Mouse (Mus musculus): ENCODE data around the gene Smarcad1. TPM values are rescaled to one million over a fixed set of nuclear protein-coding genes. Genes with fewer than 3 reads are reported as not detected.
"Not testable (repeated sequence)": the region's sequence is repeated elsewhere in the genome, so short reads cannot be mapped to it uniquely, and the experiment has no call there.

Gene Smarcad1
- 92.6 and 98.4 TPM in 2 replicates for polyA plus RNA-seq (2014; fragmentation: Nextera tagmentation; extraction: Ambion mirVana)

- Histone ChIP-seq H3K9me3 (ENCODE audit: control insufficient read depth, low read length) (no peaks in the 10 kb centered on the region), H3K27ac (ENCODE audit: low read depth, low read length) (peak within 1 kb of the TSS; percentile 90), H3K36me3 (ENCODE audit: control insufficient read depth, insufficient read depth, low read length) (peaks cover 13% of the 10 kb centered on the region), H3K4me3 (ENCODE audit: low read depth, low read length) (peak within 1 kb of the TSS; percentile 77), H3K4me2 (ENCODE audit: low read depth) (peak within 1 kb of the TSS; percentile 78), H3K4me1 (ENCODE audit: control insufficient read depth, insufficient read depth, low read length) (peaks cover 3% of the 10 kb centered on the region; the same call in 1 of the 2 replicates), H3K9ac (ENCODE audit: low read length) (peak within 1 kb of the TSS; percentile 99), H3K27me3 (ENCODE audit: control insufficient read depth, insufficient read depth, low read length) (no peaks in the 10 kb centered on the region)
- peak; percentile 93 for DNase-seq (ENCODE audit: low spot score)
- ATAC-seq (ENCODE audit: insufficient read depth, low FRiP score, low TSS enrichment): peak; percentile 94
- WGBS: under 1% methylated on average over 81 of the region's 81 CpGs
Measured at GRCm38 (mm10) chr6:65042491-65043171, at the start of gene Smarcad1. Gene Smarcad1 (plus strand): TSS chr6:65042583.

GRCm38 (mm10) chr6:64996824-64997421, 45.5 kb upstream of the Smarcad1 start:
- 51% methylated on average over 13 of the region's 13 CpGs for WGBS
- H3K9ac ChIP-seq (ENCODE audit: low read length): no peak overlapping the region
- H3K27me3 ChIP-seq (ENCODE audit: control insufficient read depth, insufficient read depth, low read length): no peaks in the 10 kb centered on the region
- ATAC-seq (ENCODE audit: insufficient read depth, low FRiP score, low TSS enrichment) (no peak), DNase-seq (ENCODE audit: low spot score) (peak; percentile 14)
- no peaks in the 10 kb centered on the region for H3K36me3 ChIP-seq (ENCODE audit: control insufficient read depth, insufficient read depth, low read length)
- H3K27ac ChIP-seq (ENCODE audit: low read depth, low read length): no peak overlapping the region
- H3K4me3 ChIP-seq (ENCODE audit: low read depth, low read length): no peak overlapping the region
- H3K4me2 ChIP-seq (ENCODE audit: low read depth): no peak overlapping the region
- H3K4me1 ChIP-seq (ENCODE audit: control insufficient read depth, insufficient read depth, low read length): no peaks in the 10 kb centered on the region
- H3K9me3 ChIP-seq (ENCODE audit: control insufficient read depth, low read length): no peaks in the 10 kb centered on the region

- Histone ChIP-seq H3K4me2 (ENCODE audit: low read depth) (no peak overlapping the region), H3K27me3 (ENCODE audit: control insufficient read depth, insufficient read depth, low read length) (no peaks in the 10 kb centered on the region), H3K4me3 (ENCODE audit: low read depth, low read length) (no peak overlapping the region), H3K9me3 (ENCODE audit: control insufficient read depth, low read length) (no peaks in the 10 kb centered on the region), H3K9ac (ENCODE audit: low read length) (no peak overlapping the region), H3K36me3 (ENCODE audit: control insufficient read depth, insufficient read depth, low read length) (no peaks in the 10 kb centered on the region), H3K4me1 (ENCODE audit: control insufficient read depth, insufficient read depth, low read length) (no peaks in the 10 kb centered on the region), H3K27ac (ENCODE audit: low read depth, low read length) (no peak overlapping the region)
- WGBS: 90% methylated on average over 2 of the region's 2 CpGs
- DNase-seq (ENCODE audit: low spot score) (no peak), ATAC-seq (ENCODE audit: insufficient read depth, low FRiP score, low TSS enrichment) (no peak)
Measured at GRCm38 (mm10) chr6:64997805-64998204, 44.6 kb upstream of the Smarcad1 start.

- H3K36me3 ChIP-seq (ENCODE audit: control insufficient read depth, insufficient read depth, low read length); H3K27me3 ChIP-seq (ENCODE audit: control insufficient read depth, insufficient read depth, low read length); DNase-seq (ENCODE audit: low spot score); H3K9ac ChIP-seq (ENCODE audit: low read length); H3K27ac ChIP-seq (ENCODE audit: low read depth, low read length); ATAC-seq (ENCODE audit: insufficient read depth, low FRiP score, low TSS enrichment); H3K4me3 ChIP-seq (ENCODE audit: low read depth, low read length); H3K9me3 ChIP-seq (ENCODE audit: control insufficient read depth, low read length); H3K4me2 ChIP-seq (ENCODE audit: low read depth); H3K4me1 ChIP-seq (ENCODE audit: control insufficient read depth, insufficient read depth, low read length): not testable (repeated sequence)
- WGBS: 68% methylated on average over 5 of the region's 5 CpGs
Measured at GRCm38 (mm10) chr6:65000757-65001156, 41.6 kb upstream of the Smarcad1 start.

GRCm38 (mm10) chr6:65002196-65002595, 40.2 kb upstream of the Smarcad1 start:
- 84% methylated on average over 3 of the region's 3 CpGs for whole genome bisulfite sequencing
- DNase-seq (ENCODE audit: low spot score) (no peak), ATAC-seq (ENCODE audit: insufficient read depth, low FRiP score, low TSS enrichment) (no peak)
- H3K36me3 ChIP-seq (ENCODE audit: control insufficient read depth, insufficient read depth, low read length): no peaks in the 10 kb centered on the region
- H3K27me3 ChIP-seq (ENCODE audit: control insufficient read depth, insufficient read depth, low read length): no peaks in the 10 kb centered on the region
- no peaks in the 10 kb centered on the region for H3K9me3 ChIP-seq (ENCODE audit: control insufficient read depth, low read length)
- no peak overlapping the region for H3K27ac ChIP-seq (ENCODE audit: low read depth, low read length)
- no peaks in the 10 kb centered on the region for H3K4me1 ChIP-seq (ENCODE audit: control insufficient read depth, insufficient read depth, low read length)
- H3K9ac ChIP-seq (ENCODE audit: low read length): no peak overlapping the region
- no peak overlapping the region for H3K4me3 ChIP-seq (ENCODE audit: low read depth, low read length)
- H3K4me2 ChIP-seq (ENCODE audit: low read depth): no peak overlapping the region

- Histone ChIP-seq H3K4me1 (ENCODE audit: control insufficient read depth, insufficient read depth, low read length) (no peaks in the 10 kb centered on the region), H3K4me2 (ENCODE audit: low read depth) (no peak overlapping the region), H3K4me3 (ENCODE audit: low read depth, low read length) (no peak overlapping the region), H3K9ac (ENCODE audit: low read length) (no peak overlapping the region), H3K36me3 (ENCODE audit: control insufficient read depth, insufficient read depth, low read length) (no peaks in the 10 kb centered on the region), H3K27me3 (ENCODE audit: control insufficient read depth, insufficient read depth, low read length) (no peaks in the 10 kb centered on the region), H3K27ac (ENCODE audit: low read depth, low read length) (no peak overlapping the region), H3K9me3 (ENCODE audit: control insufficient read depth, low read length) (no peaks in the 10 kb centered on the region)
- ATAC-seq (ENCODE audit: insufficient read depth, low FRiP score, low TSS enrichment) (no peak), DNase-seq (ENCODE audit: low spot score) (no peak)
- 47% methylated on average over 5 of the region's 5 CpGs for WGBS
Measured at GRCm38 (mm10) chr6:65008836-65009235, 33.5 kb upstream of the Smarcad1 start.

GRCm38 (mm10) chr6:65011444-65011990, 30.9 kb upstream of the Smarcad1 start:
- ATAC-seq (ENCODE audit: insufficient read depth, low FRiP score, low TSS enrichment): no peak
- no peak overlapping the region for H3K4me2 ChIP-seq (ENCODE audit: low read depth)
- no peaks in the 10 kb centered on the region for H3K4me1 ChIP-seq (ENCODE audit: control insufficient read depth, insufficient read depth, low read length)
- H3K27me3 ChIP-seq (ENCODE audit: control insufficient read depth, insufficient read depth, low read length): no peaks in the 10 kb centered on the region
- 88% methylated on average over 5 of the region's 5 CpGs for WGBS
- H3K36me3 ChIP-seq (ENCODE audit: control insufficient read depth, insufficient read depth, low read length): no peaks in the 10 kb centered on the region
- no peak overlapping the region for H3K9ac ChIP-seq (ENCODE audit: low read length)
- H3K27ac ChIP-seq (ENCODE audit: low read depth, low read length): no peak overlapping the region
- H3K4me3 ChIP-seq (ENCODE audit: low read depth, low read length): no peak overlapping the region
- DNase-seq (ENCODE audit: low spot score): no peak
- H3K9me3 ChIP-seq (ENCODE audit: control insufficient read depth, low read length): no peaks in the 10 kb centered on the region

GRCm38 (mm10) chr6:65012142-65012541, 30.2 kb upstream of the Smarcad1 start:
- ATAC-seq (ENCODE audit: insufficient read depth, low FRiP score, low TSS enrichment) (no peak), DNase-seq (ENCODE audit: low spot score) (no peak)
- no peak overlapping the region for H3K27ac ChIP-seq (ENCODE audit: low read depth, low read length)
- no peaks in the 10 kb centered on the region for H3K4me1 ChIP-seq (ENCODE audit: control insufficient read depth, insufficient read depth, low read length)
- H3K4me3 ChIP-seq (ENCODE audit: low read depth, low read length): no peak overlapping the region
- H3K27me3 ChIP-seq (ENCODE audit: control insufficient read depth, insufficient read depth, low read length): no peaks in the 10 kb centered on the region
- WGBS: 92% methylated on average over 2 of the region's 2 CpGs
- H3K9me3 ChIP-seq (ENCODE audit: control insufficient read depth, low read length): no peaks in the 10 kb centered on the region
- H3K4me2 ChIP-seq (ENCODE audit: low read depth): no peak overlapping the region
- no peak overlapping the region for H3K9ac ChIP-seq (ENCODE audit: low read length)
- H3K36me3 ChIP-seq (ENCODE audit: control insufficient read depth, insufficient read depth, low read length): no peaks in the 10 kb centered on the region

GRCm38 (mm10) chr6:65017566-65017965, 24.8 kb upstream of the Smarcad1 start:
- H3K9me3 ChIP-seq (ENCODE audit: control insufficient read depth, low read length): no peaks in the 10 kb centered on the region
- no peak overlapping the region for H3K27ac ChIP-seq (ENCODE audit: low read depth, low read length)
- H3K36me3 ChIP-seq (ENCODE audit: control insufficient read depth, insufficient read depth, low read length): no peaks in the 10 kb centered on the region
- no peak for ATAC-seq (ENCODE audit: insufficient read depth, low FRiP score, low TSS enrichment)
- H3K4me3 ChIP-seq (ENCODE audit: low read depth, low read length): no peak overlapping the region
- no peak for DNase-seq (ENCODE audit: low spot score)
- 94% methylated on average over 10 of the region's 10 CpGs for WGBS
- no peak overlapping the region for H3K4me2 ChIP-seq (ENCODE audit: low read depth)
- H3K27me3 ChIP-seq (ENCODE audit: control insufficient read depth, insufficient read depth, low read length): no peaks in the 10 kb centered on the region
- H3K4me1 ChIP-seq (ENCODE audit: control insufficient read depth, insufficient read depth, low read length): no peaks in the 10 kb centered on the region
- H3K9ac ChIP-seq (ENCODE audit: low read length): no peak overlapping the region

Measured in neural tube, embryonic 11.5 days (tissue).